Mouse (Mus musculus) spleen, postnatal 10 days (tissue): ENCODE measurements around the gene Nxf3.
"Not testable (repeated sequence)": the region's sequence is repeated elsewhere in the genome, so short reads cannot be mapped to it uniquely, and the experiment has no call there.

Experiments
- DNase-seq, 2 experiments: peaks; one replicate each; pipeline ENCODE4 v3.0.0; 2021 to 2022; ENCODE audit warnings: low spot score in 2 of 2

Nxf3 gene

GRCm38 (mm10) chrX:136085155-136085554, at the start of gene Nxf3:
TSS of gene Nxf3 (minus strand) at chrX:136085255.
- no peak for DNase-seq

- DNase-seq = peak; percentile 39 to 72
Observed at GRCm38 (mm10) chrX:136127744-136128064, 42.6 kb upstream of the Nxf3 start.

- no peak for DNase-seq
Observed at GRCm38 (mm10) chrX:136127038-136127743, 42.1 kb upstream of the Nxf3 start.

- DNase-seq = no peak
Observed at GRCm38 (mm10) chrX:136115419-136115961, 30.4 kb upstream of the Nxf3 start.

GRCm38 (mm10) chrX:136115015-136115414, 30.0 kb upstream of the Nxf3 start:
- no peak for DNase-seq

GRCm38 (mm10) chrX:136107942-136108341, 22.9 kb upstream of the Nxf3 start:
- DNase-seq = peak in 1 of 2 experiments; percentile 23

GRCm38 (mm10) chrX:136104724-136105088, 19.7 kb upstream of the Nxf3 start:
- no peak for DNase-seq

GRCm38 (mm10) chrX:136104046-136104723, 19.1 kb upstream of the Nxf3 start:
- DNase-seq = no peak

- DNase-seq = no peak
Observed at GRCm38 (mm10) chrX:136094421-136094820, 9.4 kb upstream of the Nxf3 start.

GRCm38 (mm10) chrX:136092497-136093279, 7.6 kb upstream of the Nxf3 start:
- no peak for DNase-seq

- not testable (repeated sequence) for DNase-seq
Observed at GRCm38 (mm10) chrX:136068020-136068419, 17.0 kb downstream of the Nxf3 start, which contains the start of gene Bex2. TSS of gene Bex2 (minus strand) at chrX:136068236.

- DNase-seq = not testable (repeated sequence)
Observed at GRCm38 (mm10) chrX:136067201-136067991, 17.7 kb downstream of the Nxf3 start.

- no peak for DNase-seq
Observed at GRCm38 (mm10) chrX:136060698-136061097, 24.4 kb downstream of the Nxf3 start.

GRCm38 (mm10) chrX:136051219-136051618, 33.8 kb downstream of the Nxf3 start:
- no peak for DNase-seq

- peak; percentile 13 to 51 for DNase-seq
Observed at GRCm38 (mm10) chrX:136047528-136047927, 37.5 kb downstream of the Nxf3 start.

- no peak for DNase-seq
Observed at GRCm38 (mm10) chrX:136043726-136044125, 41.3 kb downstream of the Nxf3 start.

GRCm38 (mm10) chrX:136032799-136033763, 52.0 kb downstream of the Nxf3 start, which contains the start of gene Arxes1:
TSS of gene Arxes1 (plus strand) at chrX:136033367.
- not testable (repeated sequence) for DNase-seq

- no peak for DNase-seq
Observed at GRCm38 (mm10) chrX:136030331-136030730, 54.7 kb downstream of the Nxf3 start.
